Mouse (Mus musculus): ENCODE results near the gene BC049715.
A peak's percentile ranks its signal among the peaks of the same experiment; 100 is the strongest.

DNA sequence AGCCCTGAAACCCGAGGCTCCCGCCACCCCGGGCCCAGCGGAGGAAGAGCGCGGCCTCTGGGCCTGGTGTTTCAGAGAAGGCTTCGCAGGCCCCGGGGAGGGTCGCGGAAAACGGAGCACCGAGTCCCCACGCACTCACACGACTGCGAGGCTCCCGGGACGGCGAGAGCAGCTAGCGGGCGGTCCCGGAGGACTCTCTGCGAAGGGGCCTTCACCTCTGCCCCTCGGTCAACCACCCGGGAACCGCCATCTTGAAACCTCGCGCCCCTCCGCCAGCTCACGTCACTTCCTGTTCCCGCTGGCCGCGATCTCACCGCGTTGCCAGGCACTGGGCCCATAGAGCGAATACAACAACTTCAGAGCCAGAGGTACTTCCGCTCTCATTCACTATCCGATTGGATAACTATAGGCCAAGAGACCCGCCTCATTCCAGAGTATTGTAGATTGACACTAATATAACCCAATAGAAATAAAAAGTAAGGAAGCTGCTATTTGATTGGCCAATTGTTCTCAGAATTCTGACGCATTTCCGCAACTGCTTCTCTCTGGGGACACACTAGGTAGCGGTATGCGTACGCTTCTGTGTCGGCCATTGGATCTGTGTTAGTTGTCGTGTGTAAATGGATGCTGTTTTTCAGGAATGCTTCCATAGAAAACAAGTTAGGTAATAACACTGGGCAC lies 595 bp downstream of the BC049715 start, which contains the start of gene Wbp11:
- TF ChIP-seq EP300 (IDR thresholded peaks at IDR 0.05) = peak; percentile 77; the same call in 1 of the 2 replicates
- TF ChIP-seq CTCF (IDR thresholded peaks at IDR 0.05) = peak; percentile 65

Data from lung, postnatal 0 days (tissue).